Comparison of ENCODE assay signal across 23 mouse cellular contexts in genomic region chr7:121971698-121972097, GRCm38 (mm10). TPM values are rescaled to one million over a fixed set of nuclear protein-coding genes. Genes with fewer than 3 reads are reported as not detected.
DNase-seq lines count a peak whose midpoint lies in the region; ATAC-seq and TF ChIP-seq lines count a peak whose summit lies in the region.
"Had no signal": no experiment of that assay in that cellular context is flagged by ENCODE, and none has a peak within 500 bp of the region (broad histone marks: within the 10 kb centered on the region; RNA-seq: fewer than 3 reads in every experiment).

No protein-coding gene starts in this region.

- no peak overlapping the region for H3K4me2 ChIP-seq in CH12.LX (ENCODE audit: insufficient read depth, low read depth, poor library complexity, severe bottlenecking)
- H3K4me2 ChIP-seq in hindbrain, embryonic 13.5 days: no peak overlapping the region

- no peak for TF ChIP-seq RAD21 in CH12.LX (IDR thresholded peaks at IDR 0.05; ENCODE audit: low read depth, low read length)

- no peak overlapping the region for H3K27ac ChIP-seq in CH12.LX (ENCODE audit: insufficient read depth, low read depth)
- H3K27ac ChIP-seq in bone marrow macrophage, adult 2 months (ENCODE audit: insufficient read depth, low read depth, low read length): peak overlapping the region; percentile 26; the same call in 1 of the 2 replicates
- no peak overlapping the region for H3K27ac ChIP-seq in hindbrain, embryonic 13.5 days

- no peak overlapping the region for H3K9ac ChIP-seq in CH12.LX (ENCODE audit: insufficient read depth, low read depth)
- H3K9ac ChIP-seq in hindbrain, embryonic 13.5 days: no peak overlapping the region

- TF ChIP-seq POLR2A in CH12.LX (IDR thresholded peaks at IDR 0.05; ENCODE audit: low read depth, low read length): no peak
- no peak for TF ChIP-seq POLR2A in bone marrow macrophage, adult 2 months (IDR thresholded peaks at IDR 0.05; ENCODE audit: borderline replicate concordance, low read depth, low read length)

- in situ Hi-C loops in CH12.LX (cut with MboI; ENCODE audit: low pct_ligation_motif_present, low pct_unique_long_range_greater_than_20kb, low sequenced_read_pairs): no loop called here

- H3K27me3 ChIP-seq in CH12.LX (replicated peaks): no peaks in the 10 kb centered on the region
- H3K27me3 ChIP-seq in hindbrain, embryonic 13.5 days: no peaks in the 10 kb centered on the region
- H3K27me3 ChIP-seq: Patski had no signal

- H3K4me3 ChIP-seq in CH12.LX (replicated peaks in 1 of 3; ENCODE audit: low read depth in 2 of 3, low read length in 2 of 3, poor library complexity in 1 of 3): no peak overlapping the region
- no peak overlapping the region for H3K4me3 ChIP-seq in bone marrow macrophage, adult 2 months (ENCODE audit: insufficient read depth, low read length)
- H3K4me3 ChIP-seq in hindbrain, embryonic 13.5 days: no peak overlapping the region

- H3K4me1 ChIP-seq in CH12.LX (ENCODE audit: control insufficient read depth in 1 of 2, insufficient read depth in 2 of 2): peaks cover 6 to 31% of the 10 kb centered on the region in 2 experiments
- H3K4me1 ChIP-seq in bone marrow macrophage, adult 2 months (ENCODE audit: control insufficient read depth, insufficient read depth, low read length): peaks cover 15% of the 10 kb centered on the region
- no peaks in the 10 kb centered on the region for H3K4me1 ChIP-seq in hindbrain, embryonic 13.5 days (replicated peaks)

- no peaks in the 10 kb centered on the region for H3K79me2 ChIP-seq in CH12.LX (replicated peaks; ENCODE audit: control insufficient read depth, extremely low read depth, insufficient read depth, poor library complexity, severe bottlenecking)

- H3K36me3 ChIP-seq in CH12.LX (replicated peaks in 1 of 2; ENCODE audit: control insufficient read depth in 1 of 2, insufficient read depth in 1 of 2, low read length in 1 of 2): peaks cover 43 to 73% of the 10 kb centered on the region in 2 experiments
- peaks cover 40% of the 10 kb centered on the region for H3K36me3 ChIP-seq in hindbrain, embryonic 13.5 days

- TF ChIP-seq CTCF in CH12.LX (conservative IDR thresholded peaks at IDR 0.05 in 1 of 2, IDR thresholded peaks at IDR 0.05 in 1 of 2; ENCODE audit: low read depth in 2 of 2, low read length in 2 of 2): no peak
- no peak for TF ChIP-seq CTCF in bone marrow macrophage, adult 2 months (IDR thresholded peaks at IDR 0.05; ENCODE audit: low read depth, low read length)

- dilution Hi-C loops in CH12.LX (cut with MboI; ENCODE audit: extremely low pct_ligation_motif_present, extremely low pct_unique_long_range_greater_than_20kb, low sequenced_read_pairs): no loop called here

- H3K9me3 ChIP-seq in CH12.LX (replicated peaks; ENCODE audit: low read length): no peaks in the 10 kb centered on the region
- no peaks in the 10 kb centered on the region for H3K9me3 ChIP-seq in hindbrain, embryonic 13.5 days
- H3K9me3 ChIP-seq: G1E had no signal

- DNase-seq in A20 (ENCODE audit: low read depth, low spot score): peak; percentile 49
- peak; percentile 39 for DNase-seq in CH12.LX (ENCODE audit: extremely low read depth)
- no peak for DNase-seq in layer of hippocampus, postnatal 10 days (ENCODE audit: low spot score in 2 of 2)
- no peak for DNase-seq in frontal cortex, postnatal 10 days (ENCODE audit: low spot score in 2 of 2)
- DNase-seq: adrenal gland, adult 2 months; adrenal gland, adult 8-10 months; adrenal gland, postnatal 10 days; adrenal gland, postnatal 14 days; adrenal gland, postnatal 25 days; adrenal gland, postnatal 36 days; B cell, adult 2 months; cerebellum, adult 11 months; cerebellum, adult 11-12 months; cerebellum, adult 18-20 months; cerebellum, adult 2 months; cerebellum, adult 8-10 months; cerebellum, adult 9-10 months had no signal

- no peak for TF ChIP-seq EP300 in CH12.LX (IDR thresholded peaks at IDR 0.05; ENCODE audit: low read length)

- no peak for ATAC-seq in hindbrain, embryonic 13.5 days (ENCODE audit: low FRiP score)
- ATAC-seq: activated CD4-positive, CD25-positive, alpha-beta regulatory T cell, adult 4 months; CD4-positive, CD25-positive, alpha-beta regulatory T cell, adult 4 months; Patski had no signal

- 93% methylated on average over 3 of the region's 3 CpGs for WGBS in hindbrain, embryonic 13.5 days

TF ChIP-seq in CH12.LX, 34 proteins besides CTCF, POLR2A, EP300 and RAD21:
- no peak for TF ChIP-seq ETS1 (conservative IDR thresholded peaks at IDR 0.05; ENCODE audit: low read depth, low read length)
- no peak for TF ChIP-seq UBTF (IDR thresholded peaks at IDR 0.05; ENCODE audit: low read depth, low read length)
- TF ChIP-seq MEF2A (IDR thresholded peaks at IDR 0.05; ENCODE audit: borderline replicate concordance, low read depth, low read length): peak; percentile 80
- no peak for TF ChIP-seq RCOR1 (conservative IDR thresholded peaks at IDR 0.05; ENCODE audit: low read depth, low read length)
- no peak for TF ChIP-seq KAT2A (IDR thresholded peaks at IDR 0.05; ENCODE audit: insufficient replicate concordance, low read length)
- TF ChIP-seq ZNF384 (IDR thresholded peaks at IDR 0.05; ENCODE audit: low read depth, low read length): peak; percentile 85
- TF ChIP-seq ELF1 (IDR thresholded peaks at IDR 0.05; ENCODE audit: low read depth, low read length): peak; percentile 25; the same call in 1 of the 2 replicates
TF ChIP-seq in CH12.LX: peak in this region for 3.

RNA-seq across cellular contexts. Expression of gene Cog7, which starts 9.8 kb away (rescaled TPM):
- total RNA-seq in CH12.LX (2012; rRNA removed): 21.8 and 22.4 TPM in 2 replicates
- 14.1 TPM in 2 replicates for total RNA-seq in CH12.LX (2014; rRNA removed)
- 19.3 and 22.2 TPM in 2 replicates for polyA plus RNA-seq in CH12.LX (2012; ENCODE audit: insufficient read length, low read depth)
- 20.4 and 25.3 TPM in 2 replicates for polyA plus RNA-seq in bone marrow macrophage, adult 2 months (2012; ENCODE audit: insufficient read depth, insufficient read length, missing spikeins)
- 22.5 and 23.0 TPM in 2 replicates for polyA plus RNA-seq in hindbrain, embryonic 13.5 days (2015; fragmentation: Nextera tagmentation; extraction: Ambion mirVana)
- 10 to 100 TPM; 33.7 to 34.6 TPM for total RNA-seq in layer of hippocampus, postnatal 10 days (2021)

RNA-seq across cellular contexts. Expression of gene Gga2, which starts 49.3 kb away (rescaled TPM):
- total RNA-seq in CH12.LX (2012; rRNA removed): 26.8 and 29.6 TPM in 2 replicates
- 24.1 and 27.4 TPM in 2 replicates for total RNA-seq in CH12.LX (2014; rRNA removed)
- polyA plus RNA-seq in CH12.LX (2012; ENCODE audit: insufficient read length, low read depth): 79.0 and 79.2 TPM in 2 replicates
- polyA plus RNA-seq in bone marrow macrophage, adult 2 months (2012; ENCODE audit: insufficient read depth, insufficient read length, missing spikeins): 28.4 and 30.2 TPM in 2 replicates
- 54.9 and 57.3 TPM in 2 replicates for polyA plus RNA-seq in hindbrain, embryonic 13.5 days (2015; fragmentation: Nextera tagmentation; extraction: Ambion mirVana)
- total RNA-seq in layer of hippocampus, postnatal 10 days (2021): 10 to 100 TPM; 34.1 to 36.0 TPM

Comparison
In these comparisons a context has a peak if more than half of its experiments do, and no peak if none do; other contexts are left out.
1. DNase-seq: peak in A20 (single experiment) and CH12.LX (single experiment); none in layer of hippocampus, postnatal 10 days (0 of 2) and frontal cortex, postnatal 10 days (0 of 2).